Mouse (Mus musculus): ENCODE measurements around the gene Hap1.
A peak's percentile ranks its signal among the peaks of the same experiment; 100 is the strongest.
"Not testable (repeated sequence)": the region's sequence is repeated elsewhere in the genome, so short reads cannot be mapped to it uniquely, and the experiment has no call there.

The Hap1 gene

DNA sequence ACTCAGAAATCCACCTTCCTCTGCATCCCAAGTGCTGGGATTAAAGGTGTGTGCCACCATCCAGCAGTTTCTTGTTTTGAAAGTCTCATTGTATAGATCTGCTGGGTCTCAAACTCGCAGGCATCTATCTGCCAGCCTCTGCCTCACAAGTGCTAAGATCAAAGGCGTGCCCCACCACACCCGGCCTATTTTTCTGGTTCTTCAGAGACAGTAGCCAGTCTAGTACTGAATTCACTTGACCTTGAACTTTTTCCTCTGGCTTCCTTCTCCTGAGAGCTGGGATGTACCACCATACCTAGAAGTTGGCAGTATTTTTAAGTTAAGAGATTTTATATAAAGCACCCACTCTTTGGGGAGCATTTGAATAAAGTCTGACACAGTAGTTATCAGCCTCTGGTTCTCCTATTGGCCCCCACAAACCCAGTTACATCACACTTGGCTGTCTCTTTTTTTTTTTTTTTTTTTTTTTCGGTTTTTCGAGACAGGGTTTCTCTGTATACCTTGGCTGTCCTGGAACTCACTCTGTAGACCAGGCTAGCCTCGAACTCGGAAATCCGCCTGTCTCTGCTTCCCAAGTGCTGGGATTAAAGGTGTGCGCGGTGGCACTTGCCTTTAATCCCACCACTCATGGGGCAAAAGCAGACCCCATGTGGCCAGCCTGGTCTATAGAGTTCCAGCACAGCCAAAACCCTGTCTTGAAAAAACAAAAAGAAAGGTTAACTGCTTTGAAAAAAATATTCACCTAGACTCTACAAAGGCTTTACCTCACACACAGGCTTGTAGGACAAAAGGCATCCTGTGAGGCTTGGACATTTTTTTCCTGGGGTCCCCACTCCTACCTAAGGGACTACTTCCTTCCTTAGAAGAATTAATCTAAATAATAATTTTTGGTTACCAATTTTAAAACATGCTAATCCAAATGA lies 37.1 kb downstream of the Hap1 start:
- peak; percentile 63 for DNase-seq (ENCODE audit: low read depth, low spot score)

- peak; percentile 52 for DNase-seq (ENCODE audit: low read depth, low spot score)
Observed at GRCm38 (mm10) chr11:100317826-100318380, 38.0 kb downstream of the Hap1 start.

- DNase-seq (ENCODE audit: low read depth, low spot score), result no peak
Observed at GRCm38 (mm10) chr11:100315439-100315838, 40.5 kb downstream of the Hap1 start.

- DNase-seq (ENCODE audit: low read depth, low spot score), result no peak
Observed at GRCm38 (mm10) chr11:100313424-100313823, 42.5 kb downstream of the Hap1 start.

GRCm38 (mm10) chr11:100312096-100312679 lies 43.7 kb downstream of the Hap1 start:
- DNase-seq (ENCODE audit: low read depth, low spot score), result no peak

- no peak for DNase-seq (ENCODE audit: low read depth, low spot score)
Observed at GRCm38 (mm10) chr11:100311656-100312055, 44.3 kb downstream of the Hap1 start.

DNA sequence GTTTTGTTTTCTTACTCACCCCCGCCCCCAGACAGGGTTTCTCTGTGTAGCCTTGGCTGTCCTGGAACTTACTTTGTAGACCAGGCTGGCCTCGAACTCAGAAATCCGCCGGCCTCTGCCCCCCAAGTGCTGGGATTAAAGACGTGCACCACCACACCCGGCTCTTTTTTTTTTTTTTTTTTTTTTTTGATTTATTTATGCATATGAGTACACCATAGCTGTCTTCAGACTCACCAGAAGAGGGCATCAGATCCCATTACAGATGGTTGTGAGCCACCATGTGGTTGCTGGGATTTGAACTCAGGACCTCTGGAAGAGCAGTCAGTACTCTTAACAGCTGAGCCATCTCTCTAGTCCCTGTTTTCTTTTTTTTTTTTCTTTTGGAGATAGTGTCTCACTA lies 47.3 kb downstream of the Hap1 start:
- DNase-seq (ENCODE audit: low read depth, low spot score), result not testable (repeated sequence)

DNA sequence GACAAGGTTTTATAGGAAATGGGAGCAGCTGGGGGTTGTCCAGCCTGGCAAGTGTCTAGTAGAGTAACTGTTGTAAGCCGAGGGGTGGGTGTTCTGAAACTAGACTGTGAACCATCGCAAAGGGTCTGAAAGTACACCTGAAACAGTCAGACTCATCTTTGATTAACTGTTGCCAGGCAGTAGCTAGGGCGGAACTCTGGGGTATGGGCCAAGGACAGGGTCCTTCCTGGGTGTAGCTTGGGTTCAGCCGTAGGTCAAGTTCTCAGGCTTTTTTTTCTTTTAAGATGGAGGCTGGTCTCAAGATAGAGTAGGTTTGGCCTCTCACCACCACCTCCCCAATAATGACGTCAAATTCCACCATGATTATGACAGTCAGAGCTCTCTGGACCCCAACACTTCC lies 48.0 kb downstream of the Hap1 start:
- no peak for DNase-seq (ENCODE audit: low read depth, low spot score)

- no peak for DNase-seq (ENCODE audit: low read depth, low spot score)
Observed at GRCm38 (mm10) chr11:100301292-100301691, 54.6 kb downstream of the Hap1 start.

DNA sequence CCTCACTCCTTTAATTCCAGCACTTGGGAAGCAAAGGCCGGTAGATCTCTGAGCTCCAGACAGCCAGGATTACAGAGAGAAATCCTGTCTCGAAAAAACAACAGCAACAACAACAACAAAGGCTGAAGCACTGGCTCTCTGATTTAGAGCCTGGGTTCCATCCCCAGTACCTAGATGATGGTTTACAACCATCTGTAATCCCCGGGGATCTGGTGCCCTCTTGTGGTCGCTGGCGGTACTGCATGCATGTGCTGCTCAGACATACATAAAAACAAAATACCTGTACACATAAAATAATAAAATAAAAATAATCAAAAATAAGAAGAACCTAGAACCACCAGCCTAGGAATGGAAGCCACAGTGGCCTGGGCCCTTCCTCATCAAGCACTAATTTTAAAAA lies 55.6 kb downstream of the Hap1 start:
- DNase-seq (ENCODE audit: low read depth, low spot score), result no peak

GRCm38 (mm10) chr11:100298274-100299036 lies 57.5 kb downstream of the Hap1 start:
- peak; percentile 62 for DNase-seq (ENCODE audit: low read depth, low spot score)

GRCm38 (mm10) chr11:100297801-100298200 lies 58.1 kb downstream of the Hap1 start:
- DNase-seq (ENCODE audit: low read depth, low spot score), result no peak

Measured in c-Kit-negative CD71-positive TER-119-positive erythroid progenitor cells, embryonic 14.5 days (primary cell).